Mouse (Mus musculus): ENCODE data around the gene Pip5k1b.

- no peak for TF ChIP-seq ZC3H11A (IDR thresholded peaks at IDR 0.05; ENCODE audit: borderline replicate concordance, low read depth, low read length)
- no peak for TF ChIP-seq MAFK (IDR thresholded peaks at IDR 0.05; ENCODE audit: insufficient read depth, low read depth, low read length)
Measured at GRCm38 (mm10) chr19:24537691-24538090, 18.0 kb downstream of the Pip5k1b start.
